Mouse (Mus musculus): ENCODE results near the gene Myh3. TPM values are rescaled to one million over a fixed set of nuclear protein-coding genes. Genes with fewer than 3 reads are reported as not detected.

Gene Myh3
- polyA plus RNA-seq, 1 experiment from 2014 or later, result 0.23 TPM

- ATAC-seq (ENCODE audit: low FRiP score), result no peak
Measured at GRCm38 (mm10) chr11:67094470-67094869, 16.4 kb downstream of the Myh3 start.

GRCm38 (mm10) chr11:67097709-67098108, 19.6 kb downstream of the Myh3 start:
- Histone ChIP-seq H3K4me2 (replicated peaks) (no peak overlapping the region), H3K27ac (no peak overlapping the region), H3K4me3 (replicated peaks; ENCODE audit: low read length) (no peak overlapping the region), H3K9me3 (ENCODE audit: control insufficient read depth, low read length) (no peaks in the 10 kb centered on the region), H3K4me1 (replicated peaks; ENCODE audit: control insufficient read depth, insufficient read depth, low read length) (no peaks in the 10 kb centered on the region), H3K27me3 (ENCODE audit: control insufficient read depth, insufficient read depth, low read length) (no peaks in the 10 kb centered on the region), H3K36me3 (replicated peaks; ENCODE audit: control insufficient read depth, insufficient read depth) (no peaks in the 10 kb centered on the region), H3K9ac (no peak overlapping the region)
- no peak for DNase-seq (ENCODE audit: low spot score)
- 97% methylated on average over 10 of the region's 10 CpGs for WGBS
- no peak for ATAC-seq (ENCODE audit: low FRiP score)

More at GRCm38 (mm10) chr11:67094470-67094869, 16.4 kb downstream of the Myh3 start:
- no peaks in the 10 kb centered on the region for H3K27me3 ChIP-seq (ENCODE audit: control insufficient read depth, insufficient read depth, low read length)
- H3K4me2 ChIP-seq (replicated peaks), result no peak overlapping the region
- H3K9me3 ChIP-seq (ENCODE audit: control insufficient read depth, low read length), result no peaks in the 10 kb centered on the region
- H3K4me1 ChIP-seq (replicated peaks; ENCODE audit: control insufficient read depth, insufficient read depth, low read length), result no peaks in the 10 kb centered on the region
- H3K4me3 ChIP-seq (replicated peaks; ENCODE audit: low read length), result no peak overlapping the region
- H3K36me3 ChIP-seq (replicated peaks; ENCODE audit: control insufficient read depth, insufficient read depth), result no peaks in the 10 kb centered on the region
- H3K9ac ChIP-seq, result no peak overlapping the region
- DNase-seq (ENCODE audit: low spot score), result no peak
- no peak overlapping the region for H3K27ac ChIP-seq
- 81% methylated on average over 29 of the region's 29 CpGs for WGBS

- H3K27ac ChIP-seq, result no peak overlapping the region
- H3K36me3 ChIP-seq (replicated peaks; ENCODE audit: control insufficient read depth, insufficient read depth), result no peaks in the 10 kb centered on the region
- no peaks in the 10 kb centered on the region for H3K9me3 ChIP-seq (ENCODE audit: control insufficient read depth, low read length)
- H3K4me3 ChIP-seq (replicated peaks; ENCODE audit: low read length), result no peak overlapping the region
- no peaks in the 10 kb centered on the region for H3K4me1 ChIP-seq (replicated peaks; ENCODE audit: control insufficient read depth, insufficient read depth, low read length)
- WGBS, result 85% methylated on average over 11 of the region's 11 CpGs
- no peak overlapping the region for H3K4me2 ChIP-seq (replicated peaks)
- H3K9ac ChIP-seq, result no peak overlapping the region
- H3K27me3 ChIP-seq (ENCODE audit: control insufficient read depth, insufficient read depth, low read length), result no peaks in the 10 kb centered on the region
- no peak for DNase-seq (ENCODE audit: low spot score)
- no peak for ATAC-seq (ENCODE audit: low FRiP score)
Measured at GRCm38 (mm10) chr11:67098427-67098826, 20.3 kb downstream of the Myh3 start.

GRCm38 (mm10) chr11:67099241-67099640, 21.1 kb downstream of the Myh3 start:
- ATAC-seq (ENCODE audit: low FRiP score), result no peak
- H3K9me3 ChIP-seq (ENCODE audit: control insufficient read depth, low read length), result no peaks in the 10 kb centered on the region
- no peaks in the 10 kb centered on the region for H3K36me3 ChIP-seq (replicated peaks; ENCODE audit: control insufficient read depth, insufficient read depth)
- no peaks in the 10 kb centered on the region for H3K27me3 ChIP-seq (ENCODE audit: control insufficient read depth, insufficient read depth, low read length)
- no peaks in the 10 kb centered on the region for H3K4me1 ChIP-seq (replicated peaks; ENCODE audit: control insufficient read depth, insufficient read depth, low read length)
- H3K9ac ChIP-seq, result no peak overlapping the region
- H3K27ac ChIP-seq, result no peak overlapping the region
- H3K4me2 ChIP-seq (replicated peaks), result no peak overlapping the region
- no peak overlapping the region for H3K4me3 ChIP-seq (replicated peaks; ENCODE audit: low read length)
- DNase-seq (ENCODE audit: low spot score), result no peak
- 95% methylated on average over 16 of the region's 16 CpGs for WGBS

GRCm38 (mm10) chr11:67100169-67100568, 22.1 kb downstream of the Myh3 start:
- Histone ChIP-seq H3K4me3 (replicated peaks; ENCODE audit: low read length) (no peak overlapping the region), H3K36me3 (replicated peaks; ENCODE audit: control insufficient read depth, insufficient read depth) (no peaks in the 10 kb centered on the region), H3K4me2 (replicated peaks) (no peak overlapping the region), H3K9ac (no peak overlapping the region), H3K27ac (no peak overlapping the region), H3K4me1 (replicated peaks; ENCODE audit: control insufficient read depth, insufficient read depth, low read length) (no peaks in the 10 kb centered on the region), H3K9me3 (ENCODE audit: control insufficient read depth, low read length) (no peaks in the 10 kb centered on the region), H3K27me3 (ENCODE audit: control insufficient read depth, insufficient read depth, low read length) (no peaks in the 10 kb centered on the region)
- ATAC-seq (ENCODE audit: low FRiP score) (no peak), DNase-seq (ENCODE audit: low spot score) (peak; percentile 50)
- 39% methylated on average over 6 of the region's 6 CpGs for WGBS

GRCm38 (mm10) chr11:67101713-67102112, 23.6 kb downstream of the Myh3 start:
- Histone ChIP-seq H3K27ac (no peak overlapping the region), H3K36me3 (replicated peaks; ENCODE audit: control insufficient read depth, insufficient read depth) (no peaks in the 10 kb centered on the region), H3K9ac (no peak overlapping the region), H3K9me3 (ENCODE audit: control insufficient read depth, low read length) (no peaks in the 10 kb centered on the region), H3K4me1 (replicated peaks; ENCODE audit: control insufficient read depth, insufficient read depth, low read length) (no peaks in the 10 kb centered on the region), H3K4me2 (replicated peaks) (no peak overlapping the region), H3K4me3 (replicated peaks; ENCODE audit: low read length) (no peak overlapping the region), H3K27me3 (ENCODE audit: control insufficient read depth, insufficient read depth, low read length) (no peaks in the 10 kb centered on the region)
- 31% methylated on average over 8 of the region's 8 CpGs for whole genome bisulfite sequencing
- DNase-seq (ENCODE audit: low spot score) (no peak), ATAC-seq (ENCODE audit: low FRiP score) (no peak)

GRCm38 (mm10) chr11:67103256-67103655, 25.2 kb downstream of the Myh3 start:
- no peak overlapping the region for H3K4me3 ChIP-seq (replicated peaks; ENCODE audit: low read length)
- no peak overlapping the region for H3K4me2 ChIP-seq (replicated peaks)
- no peaks in the 10 kb centered on the region for H3K4me1 ChIP-seq (replicated peaks; ENCODE audit: control insufficient read depth, insufficient read depth, low read length)
- H3K9ac ChIP-seq, result no peak overlapping the region
- ATAC-seq (ENCODE audit: low FRiP score) (no peak), DNase-seq (ENCODE audit: low spot score) (no peak)
- no peaks in the 10 kb centered on the region for H3K9me3 ChIP-seq (ENCODE audit: control insufficient read depth, low read length)
- 86% methylated on average over 9 of the region's 9 CpGs for WGBS
- H3K36me3 ChIP-seq (replicated peaks; ENCODE audit: control insufficient read depth, insufficient read depth), result no peaks in the 10 kb centered on the region
- H3K27ac ChIP-seq, result no peak overlapping the region
- no peaks in the 10 kb centered on the region for H3K27me3 ChIP-seq (ENCODE audit: control insufficient read depth, insufficient read depth, low read length)

- Histone ChIP-seq H3K27ac (no peak overlapping the region), H3K9me3 (ENCODE audit: control insufficient read depth, low read length) (no peaks in the 10 kb centered on the region), H3K27me3 (ENCODE audit: control insufficient read depth, insufficient read depth, low read length) (no peaks in the 10 kb centered on the region), H3K4me3 (replicated peaks; ENCODE audit: low read length) (no peak overlapping the region), H3K4me1 (replicated peaks; ENCODE audit: control insufficient read depth, insufficient read depth, low read length) (no peaks in the 10 kb centered on the region), H3K9ac (no peak overlapping the region), H3K36me3 (replicated peaks; ENCODE audit: control insufficient read depth, insufficient read depth) (no peaks in the 10 kb centered on the region), H3K4me2 (replicated peaks) (no peak overlapping the region)
- ATAC-seq (ENCODE audit: low FRiP score) (no peak), DNase-seq (ENCODE audit: low spot score) (no peak)
- WGBS, result 84% methylated on average over 1 of the region's 1 CpGs
Measured at GRCm38 (mm10) chr11:67104242-67104641, 26.1 kb downstream of the Myh3 start.

GRCm38 (mm10) chr11:67104714-67105113, 26.6 kb downstream of the Myh3 start:
- Histone ChIP-seq H3K4me2 (replicated peaks) (no peak overlapping the region), H3K27me3 (ENCODE audit: control insufficient read depth, insufficient read depth, low read length) (no peaks in the 10 kb centered on the region), H3K4me3 (replicated peaks; ENCODE audit: low read length) (no peak overlapping the region), H3K4me1 (replicated peaks; ENCODE audit: control insufficient read depth, insufficient read depth, low read length) (no peaks in the 10 kb centered on the region), H3K36me3 (replicated peaks; ENCODE audit: control insufficient read depth, insufficient read depth) (no peaks in the 10 kb centered on the region), H3K27ac (no peak overlapping the region), H3K9me3 (ENCODE audit: control insufficient read depth, low read length) (no peaks in the 10 kb centered on the region), H3K9ac (no peak overlapping the region)
- ATAC-seq (ENCODE audit: low FRiP score) (no peak), DNase-seq (ENCODE audit: low spot score) (no peak)
- WGBS, result 67% methylated on average over 11 of the region's 11 CpGs

- no peak overlapping the region for H3K9ac ChIP-seq
- H3K9me3 ChIP-seq (ENCODE audit: control insufficient read depth, low read length), result no peaks in the 10 kb centered on the region
- no peaks in the 10 kb centered on the region for H3K4me1 ChIP-seq (replicated peaks; ENCODE audit: control insufficient read depth, insufficient read depth, low read length)
- H3K4me2 ChIP-seq (replicated peaks), result no peak overlapping the region
- no peaks in the 10 kb centered on the region for H3K36me3 ChIP-seq (replicated peaks; ENCODE audit: control insufficient read depth, insufficient read depth)
- no peak for ATAC-seq (ENCODE audit: low FRiP score)
- no peak for DNase-seq (ENCODE audit: low spot score)
- no peak overlapping the region for H3K4me3 ChIP-seq (replicated peaks; ENCODE audit: low read length)
- no peaks in the 10 kb centered on the region for H3K27me3 ChIP-seq (ENCODE audit: control insufficient read depth, insufficient read depth, low read length)
- no peak overlapping the region for H3K27ac ChIP-seq
- WGBS, result 44% methylated on average over 4 of the region's 4 CpGs
Measured at GRCm38 (mm10) chr11:67105689-67106088, 27.6 kb downstream of the Myh3 start.

All from hindbrain, embryonic 14.5 days (tissue).